Mouse (Mus musculus): ENCODE measurements around the gene Creld2. TPM values are rescaled to one million over a fixed set of nuclear protein-coding genes. Genes with fewer than 3 reads are reported as not detected.

The Creld2 gene
- polyA plus RNA-seq, 2 experiments, result 25.4 to 38.6 TPM

GRCm38 (mm10) chr15:88800921-88801354 lies 18.5 kb upstream of the Creld2 start:
- Histone ChIP-seq H3K4me3 (ENCODE audit: insufficient read depth in 1 of 2, low read depth in 2 of 2, low read length in 2 of 2) (no peak overlapping the region), H3K4me2 (ENCODE audit: low read depth) (no peak overlapping the region), H3K9me3 (ENCODE audit: control insufficient read depth, low read length) (no peaks in the 10 kb centered on the region), H3K27me3 (ENCODE audit: control insufficient read depth, insufficient read depth, low read length) (no peaks in the 10 kb centered on the region), H3K4me1 (replicated peaks; ENCODE audit: control insufficient read depth in 2 of 2, insufficient read depth in 2 of 2, low read length in 1 of 2) (peaks cover 0 to 4% of the 10 kb centered on the region in 2 experiments; a peak in 2 of 4 replicates), H3K27ac (no peak overlapping the region), H3K9ac (replicated peaks) (no peak overlapping the region), H3K36me3 (replicated peaks; ENCODE audit: control insufficient read depth, insufficient read depth, low read depth) (peaks cover 5% of the 10 kb centered on the region)
- ATAC-seq (ENCODE audit: insufficient read depth), result peak; percentile 71
- no peak for DNase-seq (ENCODE audit: low read depth in 3 of 3, low spot score in 3 of 3)
- WGBS (ENCODE audit: insufficient replicate concordance), result 62% methylated on average over 6 of the region's 6 CpGs
- TF ChIP-seq EP300 (IDR thresholded peaks at IDR 0.05; ENCODE audit: low read depth), result no peak
- TF ChIP-seq CTCF (IDR thresholded peaks at IDR 0.05; ENCODE audit: low read depth), result no peak

GRCm38 (mm10) chr15:88801903-88802302 lies 17.5 kb upstream of the Creld2 start:
- TF ChIP-seq EP300 (IDR thresholded peaks at IDR 0.05; ENCODE audit: low read depth), result no peak
- TF ChIP-seq CTCF (IDR thresholded peaks at IDR 0.05; ENCODE audit: low read depth), result no peak
- DNase-seq (ENCODE audit: low read depth in 3 of 3, low spot score in 3 of 3) (no peak), ATAC-seq (ENCODE audit: insufficient read depth) (no peak)
- Histone ChIP-seq H3K36me3 (replicated peaks; ENCODE audit: control insufficient read depth, insufficient read depth, low read depth) (peaks cover 6% of the 10 kb centered on the region), H3K4me2 (ENCODE audit: low read depth) (no peak overlapping the region), H3K27me3 (ENCODE audit: control insufficient read depth, insufficient read depth, low read length) (no peaks in the 10 kb centered on the region), H3K9me3 (ENCODE audit: control insufficient read depth, low read length) (no peaks in the 10 kb centered on the region), H3K4me3 (ENCODE audit: insufficient read depth in 1 of 2, low read depth in 2 of 2, low read length in 2 of 2) (no peak overlapping the region), H3K9ac (replicated peaks) (no peak overlapping the region), H3K4me1 (replicated peaks; ENCODE audit: control insufficient read depth in 2 of 2, insufficient read depth in 2 of 2, low read length in 1 of 2) (peaks cover 0 to 4% of the 10 kb centered on the region in 2 experiments; a peak in 2 of 4 replicates), H3K27ac (no peak overlapping the region)
- WGBS (ENCODE audit: insufficient replicate concordance), result 58% methylated on average over 3 of the region's 3 CpGs

- Histone ChIP-seq H3K9me3 (ENCODE audit: control insufficient read depth, low read length) (no peaks in the 10 kb centered on the region), H3K4me3 (ENCODE audit: insufficient read depth in 1 of 2, low read depth in 2 of 2, low read length in 2 of 2) (no peak overlapping the region), H3K9ac (replicated peaks) (no peak overlapping the region), H3K27me3 (ENCODE audit: control insufficient read depth, insufficient read depth, low read length) (no peaks in the 10 kb centered on the region), H3K27ac (no peak overlapping the region), H3K4me1 (replicated peaks; ENCODE audit: control insufficient read depth in 2 of 2, insufficient read depth in 2 of 2, low read length in 1 of 2) (peaks cover 0 to 4% of the 10 kb centered on the region in 2 experiments; a peak in 2 of 4 replicates), H3K36me3 (replicated peaks; ENCODE audit: control insufficient read depth, insufficient read depth, low read depth) (peaks cover 6% of the 10 kb centered on the region), H3K4me2 (ENCODE audit: low read depth) (no peak overlapping the region)
- no peak for ATAC-seq (ENCODE audit: insufficient read depth)
- no peak for TF ChIP-seq CTCF (IDR thresholded peaks at IDR 0.05; ENCODE audit: low read depth)
- no peak for TF ChIP-seq EP300 (IDR thresholded peaks at IDR 0.05; ENCODE audit: low read depth)
- DNase-seq (ENCODE audit: low read depth in 3 of 3, low spot score in 3 of 3), result no peak
- 75% methylated on average over 6 of the region's 6 CpGs for WGBS (ENCODE audit: insufficient replicate concordance)
Observed at GRCm38 (mm10) chr15:88802348-88802747, 17.1 kb upstream of the Creld2 start.

- no peak overlapping the region for H3K4me2 ChIP-seq (ENCODE audit: low read depth)
- no peak overlapping the region for H3K4me3 ChIP-seq (ENCODE audit: insufficient read depth in 1 of 2, low read depth in 2 of 2, low read length in 2 of 2)
- H3K4me1 ChIP-seq (replicated peaks; ENCODE audit: control insufficient read depth in 2 of 2, insufficient read depth in 2 of 2, low read length in 1 of 2), result no peaks in the 10 kb centered on the region
- H3K27me3 ChIP-seq (ENCODE audit: control insufficient read depth, insufficient read depth, low read length), result no peaks in the 10 kb centered on the region
- no peak overlapping the region for H3K9ac ChIP-seq (replicated peaks)
- DNase-seq (ENCODE audit: low read depth in 3 of 3, low spot score in 3 of 3), result no peak
- WGBS (ENCODE audit: insufficient replicate concordance), result 78% methylated on average over 8 of the region's 8 CpGs
- no peak for ATAC-seq (ENCODE audit: insufficient read depth)
- no peaks in the 10 kb centered on the region for H3K9me3 ChIP-seq (ENCODE audit: control insufficient read depth, low read length)
- TF ChIP-seq CTCF (IDR thresholded peaks at IDR 0.05; ENCODE audit: low read depth) (no peak), EP300 (IDR thresholded peaks at IDR 0.05; ENCODE audit: low read depth) (no peak)
- H3K36me3 ChIP-seq (replicated peaks; ENCODE audit: control insufficient read depth, insufficient read depth, low read depth), result peaks cover 6% of the 10 kb centered on the region
- H3K27ac ChIP-seq, result no peak overlapping the region
Observed at GRCm38 (mm10) chr15:88808121-88808520, 11.3 kb upstream of the Creld2 start.

- no peaks in the 10 kb centered on the region for H3K9me3 ChIP-seq (ENCODE audit: control insufficient read depth, low read length)
- 75% methylated on average over 2 of the region's 2 CpGs for WGBS (ENCODE audit: insufficient replicate concordance)
- H3K4me3 ChIP-seq (ENCODE audit: insufficient read depth in 1 of 2, low read depth in 2 of 2, low read length in 2 of 2), result no peak overlapping the region
- no peak overlapping the region for H3K9ac ChIP-seq (replicated peaks)
- H3K4me1 ChIP-seq (replicated peaks; ENCODE audit: control insufficient read depth in 2 of 2, insufficient read depth in 2 of 2, low read length in 1 of 2), result no peaks in the 10 kb centered on the region
- H3K36me3 ChIP-seq (replicated peaks; ENCODE audit: control insufficient read depth, insufficient read depth, low read depth), result peaks cover 6% of the 10 kb centered on the region
- DNase-seq (ENCODE audit: low read depth in 3 of 3, low spot score in 3 of 3) (no peak), ATAC-seq (ENCODE audit: insufficient read depth) (no peak)
- no peak overlapping the region for H3K4me2 ChIP-seq (ENCODE audit: low read depth)
- H3K27ac ChIP-seq, result no peak overlapping the region
- H3K27me3 ChIP-seq (ENCODE audit: control insufficient read depth, insufficient read depth, low read length), result no peaks in the 10 kb centered on the region
- no peak for TF ChIP-seq EP300 (IDR thresholded peaks at IDR 0.05; ENCODE audit: low read depth)
- no peak for TF ChIP-seq CTCF (IDR thresholded peaks at IDR 0.05; ENCODE audit: low read depth)
Observed at GRCm38 (mm10) chr15:88810369-88810768, 9.1 kb upstream of the Creld2 start.

Measured in liver, embryonic 14.5 days (tissue).